Mouse (Mus musculus): ENCODE results near the gene Def6. TPM values are rescaled to one million over a fixed set of nuclear protein-coding genes. Genes with fewer than 3 reads are reported as not detected.

The Def6 gene
- total and polyA plus RNA-seq, 3 experiments, result 2.9 to 4.5 (median 3.4) TPM

DNA sequence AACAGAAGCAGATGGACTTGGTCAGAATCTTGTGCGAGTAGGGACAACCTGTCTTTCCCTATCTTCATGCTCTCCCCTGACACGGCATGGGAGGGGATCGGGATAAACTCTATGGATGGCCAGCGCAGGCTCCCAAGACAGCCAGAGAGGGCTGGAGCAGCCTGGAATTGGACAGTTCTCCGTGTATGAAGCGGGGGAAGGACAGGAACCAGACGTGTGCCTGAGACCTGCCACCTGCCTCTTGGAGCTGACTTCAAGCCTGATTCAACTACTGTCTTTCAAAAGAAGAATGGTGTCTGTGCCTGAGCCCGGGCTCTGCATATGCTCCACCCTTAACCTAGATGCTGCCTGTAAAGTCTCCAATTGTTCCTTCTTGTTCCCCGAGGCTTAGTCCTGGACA is 34.9 kb upstream of the Def6 start:
- no peak overlapping the region for H3K27ac ChIP-seq
- H3K9ac ChIP-seq (ENCODE audit: low read depth, low read length), result no peak overlapping the region
- no peak overlapping the region for H3K4me3 ChIP-seq
- no peaks in the 10 kb centered on the region for H3K36me3 ChIP-seq (ENCODE audit: control insufficient read depth, insufficient read depth, low read length)
- H3K27me3 ChIP-seq (ENCODE audit: control insufficient read depth, insufficient read depth, low read length), result no peaks in the 10 kb centered on the region
- no peaks in the 10 kb centered on the region for H3K79me2 ChIP-seq (replicated peaks; ENCODE audit: control insufficient read depth, insufficient read depth, low read length)
- intact Hi-C loops (cut with DNase I), result no loop called here
- peaks cover 5% of the 10 kb centered on the region for H3K4me1 ChIP-seq (ENCODE audit: control insufficient read depth, insufficient read depth, low read length)
- no peak for TF ChIP-seq CTCF (IDR thresholded peaks at IDR 0.05)
- TF ChIP-seq POLR2A (IDR thresholded peaks at IDR 0.05; ENCODE audit: insufficient read depth, low read depth, low read length), result no peak
- no peak for TF ChIP-seq EP300 (IDR thresholded peaks at IDR 0.05; ENCODE audit: insufficient read depth, low read depth, low read length)
- no peak for DNase-seq
- WGBS, result 51% methylated on average over 9 of the region's 9 CpGs

DNA sequence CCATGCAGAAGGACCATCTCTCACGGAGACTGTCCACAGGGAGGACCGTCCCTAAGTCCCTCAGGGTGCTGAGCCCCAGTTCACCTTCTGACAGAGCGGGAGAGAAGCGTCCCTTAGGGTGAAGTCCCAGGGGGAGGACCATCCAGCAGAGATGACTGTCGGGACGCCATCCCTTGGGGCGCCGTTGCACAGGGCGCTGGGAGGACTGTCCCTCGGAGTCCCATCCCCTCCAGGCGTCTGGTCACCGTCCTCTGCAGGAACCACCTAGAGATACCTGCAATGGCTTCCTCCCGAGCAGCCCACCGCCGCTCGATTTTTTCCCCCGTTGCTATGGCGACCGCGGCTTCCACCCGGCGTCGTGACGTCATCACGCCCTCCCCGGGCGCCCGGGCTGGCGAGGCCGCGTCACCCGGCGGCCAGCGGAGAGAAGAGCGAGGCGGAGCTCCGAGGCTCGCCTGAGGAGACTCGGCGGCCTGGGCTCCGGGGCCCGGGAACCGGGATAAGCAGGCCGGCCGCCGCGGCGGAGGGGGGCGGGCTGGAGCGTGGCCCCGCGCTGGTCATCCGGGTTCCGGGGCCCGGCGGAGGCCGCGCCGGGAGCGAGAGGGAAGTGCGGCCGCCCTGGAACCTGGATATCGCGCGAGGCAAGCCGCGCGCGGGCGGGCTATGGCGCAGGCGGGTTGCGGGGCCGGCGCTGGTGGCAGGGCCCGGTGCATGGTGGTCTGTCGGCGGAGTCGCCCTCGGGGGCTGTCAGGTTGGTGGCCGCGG is 30.6 kb upstream of the Def6 start, which contains the start of gene Zfp523:
TSS of gene Zfp523 (plus strand) at position 355 of the 765 bp plus-strand sequence.
- intact Hi-C loops (cut with DNase I), result loop anchor here (5.0 kb wide), 1 partner anchor 170 kb away; no protein-coding TSS in a partner anchor
- WGBS, result under 1% methylated on average over 72 of the region's 82 CpGs
- peaks cover 13% of the 10 kb centered on the region for H3K4me1 ChIP-seq (ENCODE audit: control insufficient read depth, insufficient read depth, low read length)

DNA sequence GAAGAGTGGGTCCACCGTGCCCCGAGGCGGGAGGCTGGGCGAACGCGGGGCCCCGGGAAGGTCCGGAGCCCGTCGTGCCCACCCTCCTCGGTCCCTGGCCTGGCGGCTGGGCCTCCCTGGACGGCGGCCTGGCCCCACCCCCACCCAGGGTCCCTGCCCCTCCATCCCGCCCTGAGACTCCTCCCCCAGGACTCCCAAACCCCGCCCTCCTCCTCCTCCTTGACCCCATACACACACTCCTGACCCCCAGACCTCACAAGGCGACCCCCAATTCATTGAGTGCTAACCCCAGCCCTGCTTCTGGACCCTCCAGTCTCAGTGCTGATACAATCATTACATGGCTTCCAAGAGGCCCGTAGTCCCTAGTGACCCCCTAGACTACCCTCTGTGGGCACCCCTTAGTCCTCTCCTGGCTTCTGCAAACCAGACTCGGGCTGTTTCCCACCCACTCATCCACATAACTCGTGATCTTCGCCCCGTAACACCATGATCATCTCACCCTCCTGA is 30.0 kb upstream of the Def6 start:
- Histone ChIP-seq H3K27ac (peak overlapping the region; percentile 96), H3K4me3 (peak overlapping the region; percentile 91), H3K79me2 (replicated peaks; ENCODE audit: control insufficient read depth, insufficient read depth, low read length) (no peaks in the 10 kb centered on the region), H3K36me3 (ENCODE audit: control insufficient read depth, insufficient read depth, low read length) (no peaks in the 10 kb centered on the region), H3K4me1 (ENCODE audit: control insufficient read depth, insufficient read depth, low read length) (peaks cover 10% of the 10 kb centered on the region), H3K27me3 (ENCODE audit: control insufficient read depth, insufficient read depth, low read length) (no peaks in the 10 kb centered on the region), H3K9ac (ENCODE audit: low read depth, low read length) (peak overlapping the region; percentile 97)
- intact Hi-C loops (cut with DNase I), result loop anchor here (5.0 kb wide), 1 partner anchor 170 kb away; no protein-coding TSS in a partner anchor
- no peak for DNase-seq
- TF ChIP-seq EP300 (IDR thresholded peaks at IDR 0.05; ENCODE audit: insufficient read depth, low read depth, low read length) (no peak), POLR2A (IDR thresholded peaks at IDR 0.05; ENCODE audit: insufficient read depth, low read depth, low read length) (no peak), CTCF (IDR thresholded peaks at IDR 0.05) (no peak)
- 8% methylated on average over 21 of the region's 22 CpGs for WGBS

More for the DNA sequence above, 30.6 kb upstream of the Def6 start, which contains the start of gene Zfp523:
- no peaks in the 10 kb centered on the region for H3K27me3 ChIP-seq (ENCODE audit: control insufficient read depth, insufficient read depth, low read length)
- H3K27ac ChIP-seq, result peak within 1 kb of the TSS; percentile 96
- H3K36me3 ChIP-seq (ENCODE audit: control insufficient read depth, insufficient read depth, low read length), result no peaks in the 10 kb centered on the region
- H3K9ac ChIP-seq (ENCODE audit: low read depth, low read length), result peak within 1 kb of the TSS; percentile 97
- H3K4me3 ChIP-seq, result peak within 1 kb of the TSS; percentile 91
- no peaks in the 10 kb centered on the region for H3K79me2 ChIP-seq (replicated peaks; ENCODE audit: control insufficient read depth, insufficient read depth, low read length)
- TF ChIP-seq EP300 (IDR thresholded peaks at IDR 0.05; ENCODE audit: insufficient read depth, low read depth, low read length), result no peak
- peak; percentile 34; the same call in 1 of the 2 replicates for TF ChIP-seq POLR2A (IDR thresholded peaks at IDR 0.05; ENCODE audit: insufficient read depth, low read depth, low read length)
- DNase-seq, result peak; percentile 94 to 97

DNA sequence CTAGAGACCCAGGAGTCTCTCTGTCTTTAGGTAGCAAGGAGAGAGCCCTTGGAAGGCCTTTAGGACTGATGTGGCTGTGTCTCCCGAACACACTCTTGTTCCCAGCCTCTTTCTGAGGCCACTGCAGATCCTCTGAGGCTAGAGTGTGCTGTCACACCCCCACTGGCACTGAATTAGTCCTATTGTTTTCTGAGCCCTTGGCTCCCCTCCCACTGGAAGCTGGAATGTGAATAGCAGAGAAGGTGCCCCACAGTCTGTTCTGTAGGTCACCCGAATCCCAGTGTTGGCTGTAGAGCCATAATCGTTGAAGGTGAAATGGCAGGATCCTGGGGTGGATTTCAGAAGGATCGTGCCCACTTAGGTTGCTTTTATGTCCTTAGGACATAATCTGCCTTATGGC is 27.2 kb upstream of the Def6 start:
- WGBS, result 39% methylated on average over 4 of the region's 4 CpGs
- peaks cover 10% of the 10 kb centered on the region for H3K4me1 ChIP-seq (ENCODE audit: control insufficient read depth, insufficient read depth, low read length)
- no peaks in the 10 kb centered on the region for H3K27me3 ChIP-seq (ENCODE audit: control insufficient read depth, insufficient read depth, low read length)
- H3K9ac ChIP-seq (ENCODE audit: low read depth, low read length), result no peak overlapping the region
- no peak overlapping the region for H3K4me3 ChIP-seq
- H3K36me3 ChIP-seq (ENCODE audit: control insufficient read depth, insufficient read depth, low read length), result no peaks in the 10 kb centered on the region
- H3K27ac ChIP-seq, result peak overlapping the region; percentile 10; the same call in 1 of the 2 replicates
- intact Hi-C loops (cut with DNase I), result no loop called here
- DNase-seq, result peak; percentile 43 to 53
- H3K79me2 ChIP-seq (replicated peaks; ENCODE audit: control insufficient read depth, insufficient read depth, low read length), result no peaks in the 10 kb centered on the region
- TF ChIP-seq CTCF (IDR thresholded peaks at IDR 0.05), result no peak

DNA sequence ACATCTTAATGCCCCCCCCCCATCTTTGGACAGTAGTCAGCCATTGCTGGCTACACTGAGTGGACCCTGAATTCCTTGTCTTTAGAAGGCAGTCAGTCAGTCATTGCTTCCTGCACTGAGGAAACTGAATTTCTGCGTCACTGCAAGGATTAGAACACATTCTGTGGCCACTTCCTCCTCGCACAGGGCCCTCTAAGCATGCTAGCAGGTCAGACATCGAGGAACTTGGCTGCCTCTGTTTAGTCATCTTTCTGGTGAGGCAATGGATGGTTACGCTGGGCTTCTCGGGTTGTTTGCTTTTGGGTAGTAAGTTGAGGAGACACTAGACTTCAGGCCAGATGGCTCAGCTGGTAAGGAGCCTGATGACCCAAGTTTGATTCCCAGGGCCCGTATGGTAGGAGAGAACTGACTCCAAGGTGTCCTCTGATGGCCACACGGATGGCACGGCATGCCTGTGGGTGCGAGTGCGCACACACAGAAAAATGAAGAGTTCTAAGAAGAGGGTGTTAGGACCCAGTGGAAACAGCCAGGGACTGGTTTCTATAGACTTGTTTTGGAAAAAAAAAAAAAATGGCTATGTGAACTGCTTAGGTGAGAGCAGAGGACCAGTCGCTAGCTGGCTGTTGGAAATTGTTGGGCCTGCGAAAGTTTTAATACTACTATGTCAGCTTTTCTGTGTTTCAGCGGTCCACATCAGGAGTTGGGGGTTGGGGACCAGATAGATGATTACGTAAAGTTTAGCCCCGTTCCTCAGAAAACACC is 26.6 kb upstream of the Def6 start:
- H3K9ac ChIP-seq (ENCODE audit: low read depth, low read length), result no peak overlapping the region
- intact Hi-C loops (cut with DNase I), result no loop called here
- H3K4me3 ChIP-seq, result no peak overlapping the region
- no peaks in the 10 kb centered on the region for H3K79me2 ChIP-seq (replicated peaks; ENCODE audit: control insufficient read depth, insufficient read depth, low read length)
- WGBS, result 84% methylated on average over 15 of the region's 15 CpGs
- DNase-seq, result no peak
- no peaks in the 10 kb centered on the region for H3K27me3 ChIP-seq (ENCODE audit: control insufficient read depth, insufficient read depth, low read length)
- no peak for TF ChIP-seq CTCF (IDR thresholded peaks at IDR 0.05)
- H3K4me1 ChIP-seq (ENCODE audit: control insufficient read depth, insufficient read depth, low read length), result peaks cover 10% of the 10 kb centered on the region
- H3K27ac ChIP-seq, result peak overlapping the region; percentile 10; the same call in 1 of the 2 replicates
- no peaks in the 10 kb centered on the region for H3K36me3 ChIP-seq (ENCODE audit: control insufficient read depth, insufficient read depth, low read length)
